Mouse (Mus musculus) left cerebral cortex, postnatal 36 days (tissue): ENCODE measurements around the gene Ap3b2. TPM values are rescaled to one million over a fixed set of nuclear protein-coding genes. Genes with fewer than 3 reads are reported as not detected.
"Not testable (repeated sequence)": the region's sequence is repeated elsewhere in the genome, so short reads cannot be mapped to it uniquely, and the experiment has no call there.

ENCODE experiments used
- DNase-seq, 2 experiments: peaks; one replicate each; pipeline ENCODE4 v3.0.0; 2021 to 2022; ENCODE audit warnings: low spot score in 2 of 2, mixed read lengths in 1 of 2
- intact Hi-C: fragments of 180-260 bp; cut with DNase I; formaldehyde crosslinking; loops from one replicate; pipeline ENCODE4 v1.15.1; 2025
- total RNA-seq, 2 experiments: library from RNA; stranded (reverse); gene quantifications; 2 replicates each; pipeline ENCODE4 v1.2.3; 2021

Ap3b2 gene
- total RNA-seq, 2 experiments from 2014 or later = 143 to 155 TPM

DNA sequence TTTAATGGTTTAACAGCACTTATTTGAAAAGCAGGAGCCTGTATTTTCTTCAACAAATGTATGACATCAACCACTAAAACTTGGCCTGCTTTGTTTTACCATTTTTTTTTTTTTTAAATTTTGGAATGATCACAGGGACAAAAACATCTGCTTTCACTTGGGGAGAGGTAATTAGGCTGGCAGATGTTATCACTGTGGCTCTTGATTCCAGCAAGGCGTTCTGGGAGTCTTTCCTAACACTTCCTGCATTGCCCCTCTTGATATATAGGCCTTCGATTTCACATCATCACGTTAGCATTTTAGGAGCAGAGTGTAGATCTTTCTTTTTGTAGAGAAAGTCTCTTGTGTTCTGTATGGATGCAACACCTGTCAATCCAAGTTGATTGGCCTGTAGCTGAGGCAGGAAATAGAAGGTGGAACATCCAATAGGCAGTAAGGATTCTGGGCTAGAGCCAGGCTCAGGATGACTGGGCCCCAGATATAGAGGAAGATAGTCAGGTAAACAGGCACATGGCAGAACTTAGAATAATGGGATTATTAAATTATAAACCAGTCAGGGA, 14.1 kb downstream of the Ap3b2 start:
- intact Hi-C loops = loop anchor here (5.0 to 10.0 kb wide), 2 partner anchors 38 to 295 kb away; no protein-coding TSS in a partner anchor
- no peak for DNase-seq

DNA sequence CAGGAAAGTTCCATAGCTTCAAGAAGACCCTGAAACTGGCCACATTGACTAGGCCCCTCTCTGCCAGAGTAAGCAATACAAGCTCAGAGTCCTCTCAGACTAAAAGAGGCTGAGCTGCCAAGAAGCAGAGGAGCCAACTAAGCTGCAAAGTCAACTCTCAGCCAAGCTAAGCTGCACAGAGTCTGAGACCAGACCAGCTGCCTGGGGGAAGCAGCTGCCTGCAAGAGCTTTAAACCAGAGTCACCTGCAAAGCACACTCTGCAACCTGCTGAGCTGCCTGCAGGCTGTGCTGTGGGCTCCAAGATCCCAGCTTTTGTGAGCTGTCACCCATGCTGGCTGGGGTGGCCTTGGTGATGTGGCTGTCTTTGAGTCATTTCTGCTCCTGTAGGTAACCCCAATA, 15.5 kb downstream of the Ap3b2 start:
- DNase-seq = not testable (repeated sequence)
- intact Hi-C loops = loop anchor here (5.0 to 10.0 kb wide), 2 partner anchors 39 to 297 kb away; no protein-coding TSS in a partner anchor

DNA sequence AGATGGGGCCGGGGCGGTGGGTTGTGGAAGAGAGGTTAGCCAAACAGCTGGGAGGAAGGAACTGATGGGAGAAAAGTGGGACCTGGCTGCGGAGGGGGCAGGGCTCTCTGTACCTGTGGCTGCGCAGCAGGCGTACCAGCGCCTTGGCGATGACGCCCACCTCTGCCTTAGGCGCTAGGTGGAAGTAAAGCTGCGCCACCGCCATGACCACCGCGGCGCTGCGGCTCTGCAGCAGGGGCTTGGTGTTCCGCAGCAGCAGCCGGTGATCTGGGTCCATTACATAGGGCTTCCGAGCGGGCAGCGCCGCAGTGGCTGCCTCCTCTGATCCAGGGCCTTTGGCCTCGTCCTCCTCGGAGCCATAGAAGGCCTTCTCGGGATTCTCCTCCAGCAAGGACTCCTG, 16.9 kb downstream of the Ap3b2 start:
- no peak for DNase-seq
- intact Hi-C loops = loop anchor here (5.0 to 10.0 kb wide), 2 partner anchors 40 to 298 kb away; no protein-coding TSS in a partner anchor

DNA sequence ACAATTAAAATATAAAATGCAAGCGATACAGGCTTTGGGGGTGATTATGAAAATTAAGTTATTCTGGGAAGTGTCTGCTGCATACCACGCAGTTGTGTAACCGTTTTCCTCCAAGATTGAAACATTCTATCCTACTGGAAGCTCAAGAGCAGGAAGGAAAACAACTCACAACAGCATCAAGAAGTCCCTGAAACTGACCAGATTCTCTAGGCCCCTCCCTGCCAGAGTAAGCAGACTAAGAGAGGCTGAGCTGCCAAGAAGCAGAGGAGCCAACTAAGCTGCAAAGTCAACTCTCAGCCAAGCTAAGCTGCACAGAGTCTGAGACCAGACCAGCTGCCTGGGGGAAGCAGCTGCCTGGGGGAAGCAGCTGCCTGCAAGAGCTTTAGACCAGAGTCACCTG, 18.5 kb downstream of the Ap3b2 start:
- DNase-seq = peak; percentile 30 to 45
- intact Hi-C loops = loop anchor here (5.0 to 10.0 kb wide), 2 partner anchors 42 to 300 kb away; no protein-coding TSS in a partner anchor

DNA sequence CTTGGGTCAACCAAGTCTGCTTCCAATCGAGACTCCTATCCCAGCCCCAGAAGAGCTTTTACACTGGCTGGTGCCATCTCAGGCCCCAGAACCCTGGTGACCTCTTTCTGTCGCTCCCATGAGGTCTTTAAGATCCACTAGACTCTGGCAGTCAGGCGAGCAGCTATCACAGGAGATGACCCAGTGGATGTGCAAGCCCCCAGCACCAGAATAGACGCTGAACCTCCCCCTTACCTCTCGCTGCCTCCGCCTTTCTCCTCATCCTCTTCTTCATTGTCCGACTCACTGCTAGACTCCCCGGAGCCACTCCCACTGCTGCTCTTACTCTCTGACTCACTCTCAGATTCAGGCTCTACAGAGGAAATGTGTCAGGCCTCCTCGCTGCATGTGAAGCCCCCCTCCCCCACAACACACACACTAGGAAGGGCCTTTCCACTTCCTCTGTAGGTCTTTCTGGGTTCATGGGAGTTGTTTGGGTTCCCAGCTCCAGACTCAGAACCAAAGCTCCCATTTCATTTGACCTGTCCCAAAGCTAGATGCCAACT, 28.7 kb downstream of the Ap3b2 start:
- intact Hi-C loops = no loop called here
- DNase-seq = peak in 1 of 2 experiments; percentile 5

DNA sequence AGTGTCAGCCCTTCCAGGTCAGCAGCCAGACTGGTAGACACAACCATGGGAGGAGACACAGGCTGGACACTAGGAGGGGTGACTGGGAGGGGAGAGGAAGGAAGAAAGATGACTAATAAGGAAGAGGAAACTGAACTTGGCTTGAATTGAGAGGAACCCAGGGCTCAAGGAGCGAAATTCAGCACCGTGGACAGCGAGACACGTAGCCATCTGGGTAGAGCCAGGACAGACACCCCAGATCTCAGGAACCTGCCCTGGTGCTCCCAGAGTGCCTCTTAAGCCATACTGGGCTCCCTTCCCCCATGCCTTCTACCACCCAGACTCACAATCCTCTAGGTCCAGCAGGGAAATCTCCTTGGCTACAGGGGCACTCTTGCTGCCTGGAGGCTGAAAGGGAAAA, 29.6 kb downstream of the Ap3b2 start:
- intact Hi-C loops = no loop called here

DNA sequence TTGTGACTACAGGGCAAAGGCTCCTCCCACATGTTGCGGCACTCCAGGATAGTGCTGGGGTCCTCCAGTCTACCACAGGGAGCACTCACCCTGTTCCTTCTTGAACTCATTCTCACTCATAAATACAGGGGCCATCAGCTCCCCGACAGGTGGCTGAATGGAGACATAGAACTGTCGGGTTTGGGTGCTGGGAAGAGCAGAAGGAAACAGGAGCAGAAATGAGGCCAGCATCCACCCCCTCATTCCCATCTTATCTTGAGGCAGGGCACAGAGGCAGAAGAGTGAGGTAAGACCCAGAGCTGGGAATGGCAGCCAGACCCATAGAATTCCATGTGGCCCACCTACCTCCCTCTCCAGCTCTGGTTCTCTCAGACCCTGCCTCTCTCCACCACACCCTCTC, 30.9 kb downstream of the Ap3b2 start:
- DNase-seq = no peak
- intact Hi-C loops = no loop called here

More for the DNA sequence above, 29.6 kb downstream of the Ap3b2 start:
- no peak for DNase-seq

DNA sequence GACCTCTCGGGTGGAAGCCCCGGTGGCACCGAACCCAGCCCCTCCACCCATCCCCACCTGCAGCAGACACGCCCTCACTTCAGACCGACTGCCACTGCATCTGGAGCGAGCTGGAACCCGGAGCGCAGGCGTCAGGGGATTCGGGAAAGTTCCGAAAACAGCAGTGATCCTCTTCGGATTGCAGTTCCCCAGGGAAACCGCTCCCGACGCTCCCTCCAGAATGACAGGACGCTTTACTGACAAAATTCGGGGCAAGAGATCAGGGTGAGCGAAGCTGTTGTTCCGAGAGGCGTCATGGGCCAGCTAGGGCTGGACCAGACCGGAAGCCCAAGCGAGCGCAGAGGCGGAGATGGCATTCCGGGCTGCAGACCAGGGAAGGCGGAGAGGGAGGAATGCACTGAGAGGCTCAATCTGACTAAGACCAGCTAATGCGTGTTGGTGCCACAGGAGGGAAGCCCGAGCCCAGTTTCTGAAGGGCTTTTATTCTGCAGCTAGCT, 38.5 kb downstream of the Ap3b2 start, which contains the start of gene Cpeb1:
Cpeb1 (minus strand) TSS at position 311 of the 497 bp plus-strand sequence.
- peak; percentile 77 to 80 for DNase-seq
- intact Hi-C loops = loop anchor here (2.0 kb wide), 2 partner anchors 68 to 116 kb away; partner anchors contain the start of gene Whamm

DNA sequence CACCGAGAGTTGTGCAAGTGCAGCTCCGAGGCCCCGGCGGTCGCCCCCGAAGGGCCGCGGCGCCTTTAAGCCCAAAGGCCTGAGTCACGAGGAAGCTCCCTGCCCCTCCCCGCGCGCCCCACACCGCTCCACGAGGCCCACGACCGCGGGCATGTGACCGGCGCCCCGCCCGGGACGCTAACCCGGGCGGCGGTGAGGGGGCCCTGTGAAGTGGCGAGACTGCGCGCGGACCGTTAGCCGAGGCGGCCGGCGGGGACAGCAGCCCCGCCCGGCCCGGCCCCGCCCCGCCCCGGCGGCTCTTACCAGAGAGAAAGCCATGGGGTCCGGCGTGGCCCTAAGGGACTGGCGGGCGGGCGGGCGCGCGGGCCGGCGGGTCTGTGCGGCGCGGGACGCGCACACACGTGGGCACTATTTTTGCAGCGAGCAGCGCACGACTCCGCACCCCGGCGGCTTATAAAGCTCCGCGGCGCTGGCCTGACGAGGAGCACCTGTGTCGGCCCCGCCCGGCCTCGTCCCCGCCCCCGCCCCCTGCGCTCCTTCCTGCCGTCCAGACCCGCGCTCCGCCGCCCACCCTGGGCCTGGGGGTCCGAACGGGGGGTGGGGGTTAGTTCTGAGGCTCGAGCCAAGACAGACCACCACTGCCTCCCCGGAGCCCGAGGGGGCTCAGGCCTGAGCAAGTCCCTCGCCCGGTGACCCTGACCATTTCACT, 39.2 kb downstream of the Ap3b2 start:
- peak; percentile 70 to 78 for DNase-seq
- intact Hi-C loops = loop anchor here (2.0 to 5.0 kb wide), 4 partner anchors 68 to 116 kb away; partner anchors contain the start of genes Rps17 and Whamm

DNA sequence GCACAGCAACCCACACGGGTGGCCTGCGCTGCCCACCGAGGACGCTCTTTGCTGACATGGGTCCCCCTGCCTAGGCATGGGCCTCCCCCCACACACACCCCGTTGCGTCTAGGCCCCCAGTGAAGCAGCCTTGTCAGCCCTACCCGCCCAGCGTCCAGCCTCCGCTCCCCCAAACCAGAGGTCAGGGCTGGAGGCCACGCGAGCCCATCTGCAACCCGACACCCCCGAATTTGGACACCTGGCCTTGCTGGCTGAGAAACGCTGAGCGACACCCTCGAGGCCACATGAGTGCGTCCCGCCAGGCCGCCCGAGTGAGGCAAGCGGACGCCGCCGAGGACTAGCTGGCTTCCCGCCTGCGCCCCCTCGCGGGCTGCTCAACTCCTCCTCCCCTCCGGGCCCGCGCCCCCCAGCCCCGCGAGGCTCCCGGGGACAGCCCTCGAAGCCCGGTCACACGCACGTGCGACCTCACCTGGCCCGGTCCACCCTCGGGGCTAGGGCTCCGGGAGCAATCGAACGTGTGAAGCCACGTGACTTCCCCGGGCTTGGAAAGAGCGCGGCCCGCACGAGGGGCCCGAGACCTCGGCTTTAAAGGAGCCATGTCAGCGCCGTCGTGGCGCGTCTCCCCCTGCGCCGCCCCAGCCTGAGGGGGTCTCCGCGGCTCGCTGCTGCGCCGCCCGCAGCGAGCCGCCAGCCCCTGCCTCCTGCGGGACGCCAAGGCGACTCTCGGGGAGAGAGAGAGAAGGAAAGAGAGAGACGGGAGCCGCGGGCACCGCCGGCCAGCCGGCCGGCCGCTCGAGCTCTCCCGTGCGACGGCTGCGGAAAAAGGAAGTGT, 40.1 kb downstream of the Ap3b2 start:
- intact Hi-C loops = loop anchor here (2.0 to 5.0 kb wide), 4 partner anchors 69 to 117 kb away; partner anchors contain the start of genes Rps17 and Whamm
- DNase-seq = peak; percentile 63 to 71

DNA sequence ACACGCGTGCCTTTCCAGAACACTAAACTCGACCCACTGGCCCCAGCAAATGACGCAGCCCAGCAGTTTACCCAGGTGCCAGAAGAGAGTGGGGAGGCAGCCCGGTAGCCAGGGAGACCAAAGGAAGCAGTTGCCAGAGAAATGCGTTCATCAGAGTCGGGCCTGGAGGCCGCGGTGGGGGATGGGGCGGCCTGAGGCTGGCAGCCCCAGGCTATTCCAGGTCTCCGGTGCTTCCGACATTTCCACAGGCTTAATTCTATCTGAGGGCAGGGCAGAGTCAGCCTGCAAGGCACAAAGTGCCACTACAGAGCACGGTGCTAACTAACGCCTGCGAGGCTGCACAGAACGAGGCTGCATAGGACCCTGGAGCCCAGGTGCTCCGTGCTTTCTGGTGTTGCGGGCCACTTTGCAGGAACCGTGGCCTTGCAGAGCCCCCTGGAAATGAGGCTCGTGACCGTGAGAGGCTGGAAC, 40.7 kb downstream of the Ap3b2 start:
- DNase-seq = peak; percentile 43 to 48
- intact Hi-C loops = loop anchor here (5.0 kb wide), 2 partner anchors 81 to 106 kb away; partner anchors contain the start of gene Rps17

Other genes with a start within 250 kb of the Ap3b2 start
- 100 to 1,000 TPM; 469 to 487 TPM for gene Rps17, start 148.7 kb downstream of the Ap3b2 start, total RNA-seq
- gene Cpeb1, start 38.5 kb downstream of the Ap3b2 start, total RNA-seq = 10 to 100 TPM; 77.3 to 84.1 TPM
- not detected for gene BC048679, start 4.4 kb upstream of the Ap3b2 start, total RNA-seq
- gene Fsd2, start 73.0 kb upstream of the Ap3b2 start, total RNA-seq = under 1 TPM; 0.10 to 0.25 TPM
- 10 to 100 TPM; 12.3 to 21.0 TPM for gene Whamm, start 77.3 kb upstream of the Ap3b2 start, total RNA-seq
- 10 to 100 TPM; 64.3 to 73.2 TPM for gene Homer2, start 213.6 kb upstream of the Ap3b2 start, total RNA-seq